Mouse (Mus musculus) thymus, adult 18-20 months (tissue): ENCODE measurements around the gene Vax1.

Experiments used
- DNase-seq, 2 experiments: peaks; one replicate each; pipeline ENCODE4 v3.0.0; 2022; ENCODE audit warnings: mixed read lengths in 2 of 2

Gene Vax1

GRCm38 (mm10) chr19:59169936-59170765, at the start of gene Vax1:
TSS of gene Vax1 (minus strand) at chr19:59170056.
- DNase-seq, result no peak

- no peak for DNase-seq
These were observed 49.1 kb upstream of the Vax1 start, which contains the start of gene Kcnk18 for GRCm38 (mm10) chr19:59218991-59219390. TSS of gene Kcnk18 (plus strand) at chr19:59219214.

- no peak for DNase-seq
These were observed 47.0 kb upstream of the Vax1 start for GRCm38 (mm10) chr19:59216891-59217290.

- no peak for DNase-seq
These were observed 39.1 kb upstream of the Vax1 start for GRCm38 (mm10) chr19:59208986-59209385.

GRCm38 (mm10) chr19:59208475-59208874, 38.6 kb upstream of the Vax1 start:
- peak in 1 of 2 experiments; percentile 9 for DNase-seq

- DNase-seq, result peak; percentile 14 to 19
These were observed 28.3 kb upstream of the Vax1 start for GRCm38 (mm10) chr19:59198161-59198560.

GRCm38 (mm10) chr19:59196111-59196666, 26.3 kb upstream of the Vax1 start:
- no peak for DNase-seq

- no peak for DNase-seq
These were observed 25.4 kb upstream of the Vax1 start for GRCm38 (mm10) chr19:59195181-59195770.

- no peak for DNase-seq
These were observed 24.3 kb upstream of the Vax1 start for GRCm38 (mm10) chr19:59193986-59194820.

- no peak for DNase-seq
These were observed 23.6 kb upstream of the Vax1 start for GRCm38 (mm10) chr19:59193456-59193855.

- no peak for DNase-seq
These were observed 22.6 kb upstream of the Vax1 start for GRCm38 (mm10) chr19:59192491-59192890.

GRCm38 (mm10) chr19:59191123-59191505, 21.3 kb upstream of the Vax1 start:
- DNase-seq, result no peak

GRCm38 (mm10) chr19:59190431-59191122, 20.7 kb upstream of the Vax1 start:
- no peak for DNase-seq

GRCm38 (mm10) chr19:59188981-59189380, 19.1 kb upstream of the Vax1 start:
- no peak for DNase-seq

- no peak for DNase-seq
These were observed 14.1 kb upstream of the Vax1 start for GRCm38 (mm10) chr19:59184000-59184399.

GRCm38 (mm10) chr19:59173341-59174015, 3.6 kb upstream of the Vax1 start:
- DNase-seq, result no peak

GRCm38 (mm10) chr19:59172781-59173180, 2.9 kb upstream of the Vax1 start:
- no peak for DNase-seq

- DNase-seq, result no peak
These were observed 2.0 kb upstream of the Vax1 start for GRCm38 (mm10) chr19:59171871-59172245.

- no peak for DNase-seq
These were observed 1.5 kb upstream of the Vax1 start for GRCm38 (mm10) chr19:59171151-59171870.

GRCm38 (mm10) chr19:59170766-59171095, 875 bp upstream of the Vax1 start:
- no peak for DNase-seq
